Mouse (Mus musculus) heart, embryonic 14.5 days (tissue): ENCODE results near the gene Il16. TPM values are rescaled to one million over a fixed set of nuclear protein-coding genes. Genes with fewer than 3 reads are reported as not detected.
A peak's percentile ranks its signal among the peaks of the same experiment; 100 is the strongest.

Source experiments
- ATAC-seq: fragments of 200-750 bp; cut with Nextera tagmentation; 2 replicates; pipeline ENCODE4 v1.8.0; 2017; ENCODE audit warnings: low read depth, moderate TSS enrichment; ENCODE audit not compliant: insufficient number of reproducible peaks, insufficient read depth, low FRiP score
- H3K27ac ChIP-seq, 2 experiments: fragments of 200-500 bp in 1 of 2; fragments of 300-500 bp in 1 of 2; sonication (generic) in 1 of 2; replicated peaks in 1 of 2; 2 replicates each; pipeline ENCODE4 v1.5.1; 2012 to 2014; ENCODE audit warnings: low read depth in 2 of 2, low read length in 2 of 2, control low read depth in 1 of 2, mild to moderate bottlenecking in 1 of 2, mixed read lengths in 1 of 2; ENCODE audit not compliant: control insufficient read depth in 1 of 2, insufficient read depth in 1 of 2
- H3K27me3 ChIP-seq: fragments of 300-500 bp; sonication (generic); 2 replicates; pipeline ENCODE4 v1.6.1; 2014; ENCODE audit warnings: mild to moderate bottlenecking, low read length, control low read depth; ENCODE audit not compliant: control insufficient read depth, insufficient read depth
- H3K36me3 ChIP-seq: fragments of 300-500 bp; sonication (generic); 2 replicates; pipeline ENCODE4 v1.6.1; 2014; ENCODE audit warnings: mild to moderate bottlenecking, control low read depth, low read length, mixed read lengths; ENCODE audit not compliant: control insufficient read depth, insufficient read depth
- H3K4me1 ChIP-seq, 2 experiments: fragments of 200-500 bp in 1 of 2; fragments of 300-500 bp in 1 of 2; sonication (generic) in 1 of 2; 2 replicates each; pipeline ENCODE4 v1.6.1; 2012 to 2014; ENCODE audit warnings: low read length in 2 of 2, control low read depth in 1 of 2, mixed read lengths in 1 of 2; ENCODE audit not compliant: control insufficient read depth in 2 of 2, insufficient read depth in 2 of 2
- H3K4me2 ChIP-seq: fragments of 300-500 bp; sonication (generic); 2 replicates; pipeline ENCODE4 v1.6.1; 2014; ENCODE audit warnings: mild to moderate bottlenecking, low read length
- H3K4me3 ChIP-seq, 2 experiments: fragments of 200-500 bp in 1 of 2; fragments of 300-500 bp in 1 of 2; sonication (generic) in 1 of 2; 2 replicates each; pipeline ENCODE4 v1.5.1; 2012 to 2014; ENCODE audit warnings: low read length in 2 of 2, mild to moderate bottlenecking in 2 of 2, control low read depth in 1 of 2, low read depth in 1 of 2, moderate library complexity in 1 of 2; ENCODE audit not compliant: control insufficient read depth in 1 of 2, insufficient read depth in 1 of 2
- H3K9ac ChIP-seq: fragments of 300-500 bp; sonication (generic); 2 replicates; pipeline ENCODE4 v1.6.1; 2014; ENCODE audit warnings: mild to moderate bottlenecking, low read length
- H3K9me3 ChIP-seq: fragments of 300-500 bp; sonication (generic); 2 replicates; pipeline ENCODE4 v1.6.1; 2016; ENCODE audit warnings: low read length, control low read depth; ENCODE audit not compliant: control insufficient read depth
- WGBS: fragments of 180-500 bp; shearing (Covaris S2); extraction: QIAGEN DNeasy Blood & Tissue Kit; methylation state at CpG from one replicate; pipeline ENCODE4 v1.1.7; 2014; 5-methylcytosine and 5-hydroxymethylcytosine counted together
- polyA plus RNA-seq: library from polyadenylated mRNA; unstranded; fragments of >200 nt; fragmentation: Nextera tagmentation; extraction: Ambion mirVana; gene quantifications from 2 replicates; pipeline ENCODE4 v1.2.1, GENCODE M21; 2014

Gene Il16
- polyA plus RNA-seq, 1 experiment from 2014 or later: 3.2 TPM

DNA sequence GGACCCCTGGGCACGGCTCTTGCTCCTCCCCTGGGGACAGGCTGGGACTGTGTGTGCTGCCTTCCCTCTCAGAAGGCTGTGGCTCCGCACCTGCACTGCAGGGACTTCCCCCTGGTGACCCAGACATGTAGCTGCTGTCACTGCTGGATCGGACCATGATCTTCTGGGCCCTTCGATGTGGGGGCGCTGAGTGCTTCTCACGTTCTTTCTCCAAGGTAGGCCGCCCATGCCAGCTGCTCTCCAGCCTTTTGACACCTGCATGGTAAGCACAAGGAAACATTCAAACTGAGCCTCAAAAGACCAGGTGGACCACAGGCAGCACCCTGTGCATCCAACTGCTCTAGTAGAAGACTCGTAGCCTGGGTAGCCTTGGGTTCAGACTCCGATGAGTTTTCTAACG is 84.5 kb downstream of the Il16 start:
- no peaks in the 10 kb centered on the region for H3K36me3 ChIP-seq
- no peak overlapping the region for H3K4me2 ChIP-seq
- no peak overlapping the region for H3K4me3 ChIP-seq
- no peak overlapping the region for H3K9ac ChIP-seq
- 87% methylated on average over 10 of the region's 10 CpGs for WGBS
- ATAC-seq: no peak
- H3K27me3 ChIP-seq: no peaks in the 10 kb centered on the region
- H3K27ac ChIP-seq: no peak overlapping the region
- H3K4me1 ChIP-seq: no peaks in the 10 kb centered on the region
- H3K9me3 ChIP-seq: 0 out of 2 replicates have a peak, but pooled peaks cover 2% of the 10 kb centered on the region

DNA sequence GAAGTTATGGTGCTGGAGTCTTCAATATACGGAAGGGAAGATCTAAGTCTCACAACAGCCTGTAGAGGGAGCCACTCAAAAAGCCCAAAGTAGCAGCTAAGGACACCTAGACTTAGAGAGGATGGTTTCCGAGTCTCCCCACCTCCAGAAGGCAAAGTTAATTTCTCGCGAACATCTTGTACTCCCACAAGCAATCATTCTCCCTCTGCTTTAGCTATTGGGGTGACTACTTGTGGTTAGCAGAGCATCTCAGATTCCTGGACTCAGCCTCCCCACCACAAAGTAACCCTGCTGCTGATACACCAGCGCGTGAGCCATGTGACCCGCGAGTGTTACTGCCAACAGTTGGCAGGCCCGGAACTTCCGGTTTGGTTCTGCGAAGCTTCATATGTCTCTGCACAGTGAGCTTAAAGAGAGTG is 85.2 kb downstream of the Il16 start:
- 86% methylated on average over 11 of the region's 11 CpGs for WGBS
- Histone ChIP-seq H3K27me3 (no peaks in the 10 kb centered on the region), H3K4me2 (no peak overlapping the region), H3K4me1 (no peaks in the 10 kb centered on the region), H3K36me3 (no peaks in the 10 kb centered on the region), H3K27ac (no peak overlapping the region), H3K9ac (no peak overlapping the region), H3K9me3 (0 out of 2 replicates have a peak, but pooled peaks cover 2% of the 10 kb centered on the region), H3K4me3 (no peak overlapping the region)
- no peak for ATAC-seq

DNA sequence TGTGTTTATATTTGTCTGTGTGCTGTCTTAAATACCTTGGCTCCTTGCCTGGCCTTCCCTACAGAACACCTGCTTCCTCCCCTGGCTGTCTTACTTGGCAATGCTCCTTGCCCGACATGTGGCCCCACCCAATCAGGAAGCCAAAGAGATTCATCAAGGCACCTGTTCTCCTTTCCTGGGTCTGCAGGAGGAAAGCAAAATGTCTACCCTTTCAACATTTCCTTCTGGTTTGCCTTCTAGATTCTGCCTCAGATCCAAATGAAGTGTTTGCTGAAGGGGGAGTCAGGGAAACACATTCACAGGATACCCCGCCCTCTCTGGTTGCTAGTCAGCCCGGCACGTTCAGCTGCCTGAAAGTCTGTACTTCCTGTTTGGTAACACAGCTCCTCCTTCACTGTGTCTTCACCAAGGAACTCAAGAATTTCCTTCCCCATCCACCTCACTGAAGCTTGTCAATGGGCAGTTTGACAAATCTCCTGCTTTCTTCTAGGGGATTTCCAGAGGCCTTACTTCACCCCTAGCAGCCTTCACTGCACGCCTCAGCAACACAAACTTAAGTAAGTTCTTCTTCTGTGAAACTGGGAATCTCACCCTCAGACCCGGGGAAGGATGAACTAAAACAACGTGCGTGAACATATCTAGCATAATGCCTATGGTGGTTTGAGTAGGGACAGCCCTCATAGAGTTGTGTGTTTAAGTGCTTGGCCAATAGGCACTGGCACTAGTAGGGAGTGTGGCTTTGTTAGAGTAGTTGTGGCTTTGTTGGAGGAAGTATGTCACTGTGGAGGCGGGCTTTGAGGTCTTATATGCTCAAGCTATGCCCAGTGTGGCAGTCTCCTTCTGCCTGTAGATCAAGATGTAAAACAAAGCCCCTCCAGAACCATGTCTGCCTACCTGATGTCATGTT is 86.1 kb downstream of the Il16 start:
- Histone ChIP-seq H3K9ac (no peak overlapping the region), H3K4me1 (no peaks in the 10 kb centered on the region), H3K9me3 (0 out of 2 replicates have a peak, but pooled peaks cover 2% of the 10 kb centered on the region), H3K27ac (peak overlapping the region; percentile 10 to 50; a peak in 1 of 4 replicates), H3K4me3 (no peak overlapping the region), H3K4me2 (no peak overlapping the region), H3K27me3 (no peaks in the 10 kb centered on the region), H3K36me3 (no peaks in the 10 kb centered on the region)
- 76% methylated on average over 9 of the region's 9 CpGs for WGBS
- ATAC-seq: no peak

GRCm38 (mm10) chr7:83658716-83659115 is 86.8 kb downstream of the Il16 start:
- H3K27ac ChIP-seq: 0 out of 4 replicates have a peak overlapping the region, but pooled peaks have one; percentile 22 to 50
- no peak overlapping the region for H3K4me3 ChIP-seq
- 78% methylated on average over 1 of the region's 1 CpGs for WGBS
- 0 out of 2 replicates have a peak, but pooled peaks cover 2% of the 10 kb centered on the region for H3K9me3 ChIP-seq
- no peaks in the 10 kb centered on the region for H3K27me3 ChIP-seq
- H3K4me1 ChIP-seq: no peaks in the 10 kb centered on the region
- H3K36me3 ChIP-seq: no peaks in the 10 kb centered on the region
- ATAC-seq: no peak
- no peak overlapping the region for H3K9ac ChIP-seq
- H3K4me2 ChIP-seq: no peak overlapping the region

DNA sequence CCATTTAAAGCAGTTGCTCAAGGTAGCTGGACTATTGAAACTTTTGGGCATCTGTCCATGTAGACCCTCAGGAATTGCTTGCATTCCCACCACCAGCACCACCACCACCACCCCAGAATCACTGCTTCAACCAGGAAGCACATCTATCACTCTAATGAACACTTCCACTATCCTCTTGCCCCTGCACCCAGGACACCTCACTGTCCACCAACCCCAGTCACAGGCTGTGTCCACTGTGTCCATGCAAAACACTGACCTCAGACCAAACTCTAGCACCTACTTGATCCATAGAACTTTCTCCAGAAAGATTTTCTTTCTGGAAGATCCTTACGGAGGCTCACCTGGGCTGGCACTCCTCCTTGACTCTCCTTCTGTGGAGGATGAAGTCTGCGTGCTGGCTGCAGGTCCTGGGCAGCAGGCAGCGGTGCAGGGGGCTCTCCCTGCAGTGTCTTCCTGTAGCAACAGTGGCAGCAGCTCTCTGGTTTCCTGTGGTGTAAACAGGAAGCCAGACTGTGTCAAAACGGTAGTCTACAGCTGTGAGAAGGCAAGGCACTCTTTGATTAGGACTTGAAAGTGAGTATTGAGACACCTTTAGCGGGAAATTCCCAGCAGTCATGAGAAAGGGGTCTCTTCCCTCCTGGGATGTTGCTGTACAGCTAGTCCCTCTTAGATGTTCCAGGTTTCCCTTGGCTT is 90.4 kb downstream of the Il16 start:
- Histone ChIP-seq H3K9me3 (0 out of 2 replicates have a peak, but pooled peaks cover 2% of the 10 kb centered on the region), H3K27me3 (no peaks in the 10 kb centered on the region), H3K9ac (no peak overlapping the region), H3K4me1 (no peaks in the 10 kb centered on the region), H3K36me3 (no peaks in the 10 kb centered on the region), H3K4me2 (peak overlapping the region; percentile 22), H3K4me3 (peak overlapping the region in 1 of 2 experiments; percentile 6; a peak in 2 of 4 replicates), H3K27ac (peak overlapping the region; percentile 21 to 53; a peak in 3 of 4 replicates)
- ATAC-seq: no peak
- 59% methylated on average over 5 of the region's 5 CpGs for WGBS

GRCm38 (mm10) chr7:83654196-83654595 is 91.3 kb downstream of the Il16 start:
- Histone ChIP-seq H3K9ac (no peak overlapping the region), H3K27ac (no peak overlapping the region), H3K9me3 (0 out of 2 replicates have a peak, but pooled peaks cover 2% of the 10 kb centered on the region), H3K4me3 (no peak overlapping the region; a peak in 1 of 4 replicates), H3K4me2 (peak overlapping the region; percentile 22; the same call in 1 of the 2 replicates), H3K27me3 (no peaks in the 10 kb centered on the region), H3K36me3 (no peaks in the 10 kb centered on the region), H3K4me1 (no peaks in the 10 kb centered on the region)
- no peak for ATAC-seq
- 69% methylated on average over 2 of the region's 2 CpGs for WGBS

DNA sequence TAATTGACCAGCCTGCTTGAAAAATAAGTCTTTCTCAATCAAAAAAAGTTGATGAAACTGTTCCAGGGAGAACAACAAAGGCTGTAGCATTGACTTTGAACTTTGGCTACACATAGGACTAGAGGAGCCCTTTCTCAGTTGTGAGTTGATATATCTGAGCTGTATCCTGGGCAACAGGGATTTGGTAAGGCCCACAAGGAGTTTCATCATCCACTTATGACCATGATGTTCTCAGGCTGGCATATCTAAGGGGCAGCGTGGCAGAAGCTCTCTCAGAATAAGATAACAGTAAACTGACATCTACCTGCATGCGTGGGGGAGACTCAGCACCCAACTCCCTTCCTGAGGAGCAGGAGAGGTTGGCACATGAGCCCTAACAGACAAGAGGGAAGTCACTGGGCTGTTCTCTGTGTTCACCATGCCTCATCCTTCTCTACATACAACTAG is 91.9 kb downstream of the Il16 start:
- Histone ChIP-seq H3K9me3 (0 out of 2 replicates have a peak, but pooled peaks cover 2% of the 10 kb centered on the region), H3K36me3 (no peaks in the 10 kb centered on the region), H3K4me1 (no peaks in the 10 kb centered on the region), H3K27ac (no peak overlapping the region), H3K4me2 (0 out of 2 replicates have a peak overlapping the region, but pooled peaks have one; percentile 22), H3K4me3 (no peak overlapping the region), H3K9ac (no peak overlapping the region), H3K27me3 (no peaks in the 10 kb centered on the region)
- no peak for ATAC-seq
- WGBS: 71% methylated on average over 2 of the region's 2 CpGs
